Mouse (Mus musculus) intestine, embryonic 14.5 days (tissue): ENCODE measurements around the gene Dhfr. TPM values are rescaled to one million over a fixed set of nuclear protein-coding genes. Genes with fewer than 3 reads are reported as not detected.

Experiments
- ATAC-seq: fragments of 200-750 bp; cut with Nextera tagmentation; replicated peaks from 2 replicates; pipeline ENCODE4 v1.8.0; 2017; ENCODE audit warnings: low read depth, moderate number of reproducible peaks, moderate TSS enrichment, moderate library complexity; ENCODE audit not compliant: low FRiP score, low TSS enrichment
- DNase-seq: peaks from one replicate; pipeline ENCODE4 v3.0.0-alpha.2; 2018; ENCODE audit warnings: low spot score
- H3K27ac ChIP-seq: fragments of 300-500 bp; sonication (generic); 2 replicates; pipeline ENCODE4 v1.5.1; 2014; ENCODE audit warnings: low read depth, mild to moderate bottlenecking, control low read depth
- H3K27me3 ChIP-seq: fragments of 300-500 bp; sonication (generic); replicated peaks from 2 replicates; pipeline ENCODE4 v1.6.1; 2014; ENCODE audit warnings: low read length, control low read depth; ENCODE audit not compliant: control insufficient read depth, insufficient read depth
- H3K36me3 ChIP-seq: fragments of 300-500 bp; sonication (generic); 2 replicates; pipeline ENCODE4 v1.6.1; 2014; ENCODE audit warnings: low read length, control low read depth; ENCODE audit not compliant: control insufficient read depth, insufficient read depth
- H3K4me1 ChIP-seq: fragments of 300-500 bp; sonication (generic); replicated peaks from 2 replicates; pipeline ENCODE4 v1.6.1; 2014; ENCODE audit warnings: low read length, control low read depth, mixed read lengths; ENCODE audit not compliant: control insufficient read depth, insufficient read depth
- H3K4me2 ChIP-seq: fragments of 300-500 bp; sonication (generic); 2 replicates; pipeline ENCODE4 v1.6.1; 2014; ENCODE audit warnings: low read length
- H3K4me3 ChIP-seq: fragments of 300-500 bp; sonication (generic); 2 replicates; pipeline ENCODE4 v1.5.1; 2014; ENCODE audit warnings: low read depth, low read length, control low read depth, mixed read lengths
- H3K9ac ChIP-seq: fragments of 300-500 bp; sonication (generic); 2 replicates; pipeline ENCODE4 v1.6.1; 2014; ENCODE audit warnings: mild to moderate bottlenecking, low read length
- H3K9me3 ChIP-seq: fragments of 300-500 bp; sonication (generic); 2 replicates; pipeline ENCODE4 v1.6.1; 2016; ENCODE audit warnings: low read length, control low read depth; ENCODE audit not compliant: control insufficient read depth
- WGBS: fragments of 180-500 bp; shearing (Covaris S2); extraction: QIAGEN DNeasy Blood & Tissue Kit; methylation state at CpG from one replicate; pipeline ENCODE4 v1.1.7; 2014; 5-methylcytosine and 5-hydroxymethylcytosine counted together
- polyA plus RNA-seq: library from polyadenylated mRNA; unstranded; fragments of >200 nt; fragmentation: Nextera tagmentation; extraction: Ambion mirVana; gene quantifications from 2 replicates; pipeline ENCODE4 v1.2.1, GENCODE M21; 2014

Dhfr gene
- polyA plus RNA-seq, 1 experiment from 2014 or later, result 18.6 TPM

DNA sequence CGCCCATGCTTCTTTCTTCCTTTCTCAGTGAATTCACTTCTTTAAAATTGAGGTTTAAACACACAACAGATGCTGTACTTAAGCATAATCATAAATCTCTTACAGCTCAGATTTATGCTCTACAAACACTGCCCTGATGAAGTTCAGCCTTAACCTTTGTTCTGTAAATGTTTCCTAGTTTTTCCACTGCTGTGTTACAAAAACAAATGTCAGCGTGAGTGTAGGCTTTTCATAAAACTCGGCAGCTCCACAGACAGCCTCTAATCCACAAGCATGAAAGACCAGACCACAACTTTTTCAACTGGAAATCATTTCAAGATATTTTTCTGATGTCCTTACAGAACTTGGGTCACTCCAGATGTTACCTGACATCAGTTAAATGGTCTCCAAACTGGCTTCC lies 49.0 kb downstream of the Dhfr start:
- Histone ChIP-seq H3K4me1 (no peaks in the 10 kb centered on the region), H3K4me3 (no peak overlapping the region), H3K27me3 (no peaks in the 10 kb centered on the region), H3K9me3 (no peaks in the 10 kb centered on the region), H3K27ac (no peak overlapping the region), H3K4me2 (no peak overlapping the region), H3K9ac (no peak overlapping the region), H3K36me3 (no peaks in the 10 kb centered on the region)
- ATAC-seq (no peak), DNase-seq (no peak)
- 64% methylated on average over 3 of the region's 3 CpGs for WGBS

GRCm38 (mm10) chr13:92410486-92410885 lies 56.0 kb downstream of the Dhfr start:
- no peak for ATAC-seq
- no peak overlapping the region for H3K4me2 ChIP-seq
- H3K4me1 ChIP-seq, result no peaks in the 10 kb centered on the region
- H3K36me3 ChIP-seq, result no peaks in the 10 kb centered on the region
- DNase-seq, result no peak
- no peak overlapping the region for H3K4me3 ChIP-seq
- 83% methylated on average over 2 of the region's 2 CpGs for WGBS
- H3K27ac ChIP-seq, result no peak overlapping the region
- H3K27me3 ChIP-seq, result no peaks in the 10 kb centered on the region
- H3K9me3 ChIP-seq, result 0 out of 2 replicates have a peak, but pooled peaks cover 2% of the 10 kb centered on the region
- H3K9ac ChIP-seq, result no peak overlapping the region

DNA sequence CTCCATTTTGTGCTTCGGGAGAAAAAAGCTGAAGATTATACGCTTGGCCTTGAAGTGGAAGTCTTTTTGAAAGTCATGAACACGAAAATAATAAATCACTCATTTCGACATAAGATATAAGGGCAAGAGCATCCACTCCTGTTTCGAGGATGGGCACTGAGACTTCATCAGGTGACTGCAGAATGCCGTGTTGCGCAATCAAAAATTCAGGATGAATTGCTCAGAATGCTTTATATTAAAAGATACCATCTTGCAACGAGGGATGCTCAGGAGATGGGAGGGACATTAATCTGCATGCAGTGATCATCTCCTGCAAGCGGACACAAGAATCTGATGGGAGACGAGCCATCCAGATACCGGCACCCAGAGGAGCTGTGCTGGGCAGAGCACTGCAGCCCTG lies 65.1 kb downstream of the Dhfr start:
- H3K4me1 ChIP-seq, result no peaks in the 10 kb centered on the region
- no peak overlapping the region for H3K9ac ChIP-seq
- no peak for DNase-seq
- 91% methylated on average over 11 of the region's 11 CpGs for WGBS
- H3K4me2 ChIP-seq, result no peak overlapping the region
- peaks cover 17% of the 10 kb centered on the region for H3K27me3 ChIP-seq
- no peaks in the 10 kb centered on the region for H3K9me3 ChIP-seq
- ATAC-seq, result no peak
- H3K36me3 ChIP-seq, result no peaks in the 10 kb centered on the region
- H3K27ac ChIP-seq, result no peak overlapping the region
- no peak overlapping the region for H3K4me3 ChIP-seq

- no peaks in the 10 kb centered on the region for H3K36me3 ChIP-seq
- no peak for ATAC-seq
- H3K4me1 ChIP-seq, result peaks cover 8% of the 10 kb centered on the region; the same call in 1 of the 2 replicates
- DNase-seq, result no peak
- H3K27me3 ChIP-seq, result peaks cover 58% of the 10 kb centered on the region
- no peak overlapping the region for H3K27ac ChIP-seq
- no peak overlapping the region for H3K4me3 ChIP-seq
- H3K4me2 ChIP-seq, result no peak overlapping the region
- 52% methylated on average over 3 of the region's 3 CpGs for WGBS
- H3K9me3 ChIP-seq, result no peaks in the 10 kb centered on the region
- H3K9ac ChIP-seq, result no peak overlapping the region
These were observed 69.2 kb downstream of the Dhfr start for GRCm38 (mm10) chr13:92423711-92424110.

DNA sequence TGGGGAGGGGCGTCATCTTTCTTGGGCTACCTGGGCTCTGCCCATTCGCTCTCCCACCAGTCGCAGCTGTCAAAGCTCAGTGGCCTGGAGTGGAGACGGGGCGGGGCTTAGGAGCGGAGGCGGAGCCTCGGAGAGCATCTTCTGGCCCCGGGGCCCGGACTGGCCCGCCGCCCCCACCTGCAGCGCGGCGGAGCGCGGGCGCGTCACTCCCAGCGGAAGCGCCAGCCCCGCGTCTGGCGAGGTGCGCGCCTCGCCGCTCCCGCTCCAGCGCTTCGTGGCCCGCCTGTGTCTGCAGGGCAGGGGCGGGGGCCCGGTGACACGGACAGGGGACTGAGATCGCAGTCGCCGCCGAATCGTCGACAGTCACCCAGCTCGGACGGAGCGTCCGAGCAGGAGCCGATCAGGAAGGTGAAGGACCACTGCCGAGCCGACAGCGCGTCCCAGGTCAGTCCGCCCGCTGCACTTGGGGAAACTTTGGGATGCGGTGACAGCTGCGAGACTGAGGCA lies 71.3 kb downstream of the Dhfr start, which contains the start of gene Ankrd34b:
TSS of gene Ankrd34b (plus strand) at position 139 of the 507 bp plus-strand sequence.
- no peak within 1 kb of the TSS for H3K27ac ChIP-seq
- peaks cover 8% of the 10 kb centered on the region; the same call in 1 of the 2 replicates for H3K4me1 ChIP-seq
- H3K9me3 ChIP-seq, result no peaks in the 10 kb centered on the region
- H3K4me3 ChIP-seq, result peak within 1 kb of the TSS; percentile 53
- peak; percentile 71 for DNase-seq
- under 1% methylated on average over 54 of the region's 54 CpGs for WGBS
- peak; percentile 76 for ATAC-seq
- H3K9ac ChIP-seq, result peak within 1 kb of the TSS; percentile 13
- peak within 1 kb of the TSS; percentile 100 for H3K4me2 ChIP-seq
- H3K27me3 ChIP-seq, result peaks cover 58% of the 10 kb centered on the region
- no peaks in the 10 kb centered on the region for H3K36me3 ChIP-seq

GRCm38 (mm10) chr13:92426294-92427051 lies 71.9 kb downstream of the Dhfr start:
- ATAC-seq (peak; percentile 66), DNase-seq (peak; percentile 70)
- H3K27me3 ChIP-seq, result peaks cover 58% of the 10 kb centered on the region
- H3K4me2 ChIP-seq, result peak overlapping the region; percentile 100
- no peak overlapping the region for H3K27ac ChIP-seq
- no peaks in the 10 kb centered on the region for H3K36me3 ChIP-seq
- peak overlapping the region; percentile 53 for H3K4me3 ChIP-seq
- peaks cover 8% of the 10 kb centered on the region; the same call in 1 of the 2 replicates for H3K4me1 ChIP-seq
- peak overlapping the region; percentile 13; the same call in 1 of the 2 replicates for H3K9ac ChIP-seq
- H3K9me3 ChIP-seq, result no peaks in the 10 kb centered on the region
- under 1% methylated on average over 91 of the region's 92 CpGs for WGBS

DNA sequence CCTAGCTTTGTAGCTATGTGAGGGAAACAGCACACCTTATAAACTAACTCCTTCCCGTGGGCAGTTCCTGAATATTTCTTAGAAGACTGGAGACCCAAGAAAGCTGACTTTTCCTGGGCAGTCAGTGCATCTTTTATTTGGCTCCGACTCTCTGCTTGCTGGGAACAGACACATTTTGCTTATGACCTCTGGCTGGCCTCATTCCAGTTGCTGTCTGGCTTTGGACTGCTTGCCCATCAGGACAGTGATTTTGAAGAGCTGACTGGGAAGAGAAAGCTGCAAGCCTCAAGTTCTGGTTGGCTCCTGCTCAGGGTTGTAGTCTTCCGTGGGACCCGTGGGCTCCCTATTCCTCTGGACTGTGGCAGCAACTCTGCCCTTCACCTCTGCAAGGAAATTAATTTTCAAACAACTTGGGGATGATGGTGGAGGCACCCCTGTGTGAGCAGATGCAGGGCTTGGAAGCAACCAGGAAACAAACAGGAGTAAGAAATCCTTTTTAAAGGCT lies 72.9 kb downstream of the Dhfr start:
- 35% methylated on average over 4 of the region's 4 CpGs for WGBS
- no peak overlapping the region; the same call in 1 of the 2 replicates for H3K4me3 ChIP-seq
- no peak overlapping the region for H3K4me2 ChIP-seq
- peaks cover 58% of the 10 kb centered on the region for H3K27me3 ChIP-seq
- H3K36me3 ChIP-seq, result no peaks in the 10 kb centered on the region
- DNase-seq (no peak), ATAC-seq (no peak)
- no peaks in the 10 kb centered on the region for H3K9me3 ChIP-seq
- H3K9ac ChIP-seq, result no peak overlapping the region
- H3K27ac ChIP-seq, result no peak overlapping the region
- peaks cover 8% of the 10 kb centered on the region; the same call in 1 of the 2 replicates for H3K4me1 ChIP-seq
